10 mouse cellular contexts compared by ENCODE assay signal in the genomic region with DNA sequence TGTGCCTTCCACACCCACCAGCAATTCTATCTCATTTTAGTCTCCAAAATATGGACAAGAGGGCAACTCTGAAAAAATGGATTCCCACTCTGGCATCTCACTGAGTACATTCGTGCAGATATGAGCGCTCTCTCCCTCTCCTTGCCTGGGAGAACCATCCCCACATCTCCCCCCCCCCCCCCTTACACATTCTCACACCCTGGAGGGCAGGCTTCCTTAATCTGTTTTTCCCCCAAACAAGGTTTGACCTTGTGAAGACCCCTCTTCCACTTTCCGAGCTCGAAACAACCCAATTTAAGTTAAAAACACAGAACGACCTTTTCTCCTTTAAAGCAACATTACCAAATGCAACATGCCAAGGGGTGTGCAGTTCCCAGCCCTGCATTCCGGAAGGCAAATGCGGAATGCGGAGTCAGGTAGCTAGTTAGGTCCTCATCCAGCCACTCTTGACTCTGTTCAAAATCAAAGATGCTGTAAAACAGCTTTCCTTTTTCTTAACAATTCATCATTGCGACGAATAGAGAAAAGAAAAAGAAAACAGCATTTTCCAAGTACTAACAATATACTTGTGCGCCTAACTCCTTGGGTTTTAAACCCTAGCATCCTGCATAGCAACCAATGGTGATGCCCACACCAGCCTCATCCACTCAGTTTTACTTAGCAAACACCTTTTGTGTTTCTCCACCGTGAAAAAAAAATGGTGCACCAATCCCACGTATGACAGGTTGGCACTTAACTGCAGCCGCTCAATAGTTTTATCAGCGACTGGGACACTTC. TPM values are rescaled to one million over a fixed set of nuclear protein-coding genes. Genes with fewer than 3 reads are reported as not detected.
DNase-seq lines count a peak whose midpoint lies in the region; ATAC-seq and TF ChIP-seq lines count a peak whose summit lies in the region.
"Had no signal": no experiment of that assay in that cellular context is flagged by ENCODE, and none has a peak within 500 bp of the region (broad histone marks: within the 10 kb centered on the region; RNA-seq: fewer than 3 reads in every experiment).

No protein-coding gene starts in this region.

- no peak for TF ChIP-seq EP300 in liver, postnatal 0 days (IDR thresholded peaks at IDR 0.05; ENCODE audit: low read depth)

- no peak overlapping the region for H3K9ac ChIP-seq in liver, embryonic 11.5 days (ENCODE audit: low read depth, low read length)
- no peak overlapping the region for H3K9ac ChIP-seq in liver, postnatal 0 days (replicated peaks)
- peak overlapping the region; percentile 63 for H3K9ac ChIP-seq in hindbrain, embryonic 14.5 days
- peak overlapping the region; percentile 65 for H3K9ac ChIP-seq in neural tube, embryonic 13.5 days

- DNase-seq in liver, embryonic 11.5 days (ENCODE audit: low spot score): no peak
- no peak for DNase-seq in liver, postnatal 0 days
- DNase-seq in embryo, embryonic 11 days: peak; percentile 6
- DNase-seq in hindbrain, embryonic 14.5 days (ENCODE audit: low spot score): peak; percentile 40
- no peak for DNase-seq in urinary bladder, adult 18-20 months (ENCODE audit: low spot score in 2 of 2)
- DNase-seq in yolk sac, embryonic 10.5 days (ENCODE audit: low spot score): no peak

- H3K27ac ChIP-seq in liver, embryonic 11.5 days (ENCODE audit: low read depth, low read length): no peak overlapping the region
- no peak overlapping the region for H3K27ac ChIP-seq in liver, postnatal 0 days (ENCODE audit: low read depth)
- H3K27ac ChIP-seq in hindbrain, embryonic 14.5 days: peak overlapping the region; percentile 57; the same call in 1 of the 2 replicates
- no peak overlapping the region for H3K27ac ChIP-seq in neural tube, embryonic 13.5 days (replicated peaks)

- WGBS in liver, embryonic 11.5 days: 12% methylated on average over 15 of the region's 15 CpGs
- 9% methylated on average over 15 of the region's 15 CpGs for WGBS in liver, postnatal 0 days (ENCODE audit: insufficient replicate concordance)
- WGBS in hindbrain, embryonic 14.5 days: 8% methylated on average over 15 of the region's 15 CpGs
- 8% methylated on average over 15 of the region's 15 CpGs for WGBS in neural tube, embryonic 13.5 days

- H3K4me3 ChIP-seq in liver, embryonic 11.5 days (ENCODE audit: low read depth, low read length): peak overlapping the region; percentile 36; the same call in 1 of the 2 replicates
- H3K4me3 ChIP-seq in liver, postnatal 0 days (ENCODE audit: low read depth, low read length): no peak overlapping the region
- H3K4me3 ChIP-seq in hindbrain, embryonic 14.5 days (replicated peaks; ENCODE audit: low read length): peak overlapping the region; percentile 48
- peak overlapping the region; percentile 46 for H3K4me3 ChIP-seq in neural tube, embryonic 13.5 days
- H3K4me3 ChIP-seq: megakaryocyte, embryonic 14.5 days had no signal

- H3K36me3 ChIP-seq in liver, embryonic 11.5 days (ENCODE audit: control insufficient read depth, insufficient read depth, low read length): no peaks in the 10 kb centered on the region
- no peaks in the 10 kb centered on the region for H3K36me3 ChIP-seq in liver, postnatal 0 days (replicated peaks; ENCODE audit: insufficient read depth, low read length)
- no peaks in the 10 kb centered on the region for H3K36me3 ChIP-seq in hindbrain, embryonic 14.5 days (replicated peaks; ENCODE audit: control insufficient read depth, insufficient read depth)
- H3K36me3 ChIP-seq in neural tube, embryonic 13.5 days: no peaks in the 10 kb centered on the region

- H3K4me2 ChIP-seq in liver, embryonic 11.5 days: peak overlapping the region; percentile 65
- H3K4me2 ChIP-seq in liver, postnatal 0 days (ENCODE audit: low read depth, low read length): no peak overlapping the region
- peak overlapping the region; percentile 87 for H3K4me2 ChIP-seq in hindbrain, embryonic 14.5 days (replicated peaks)
- H3K4me2 ChIP-seq in neural tube, embryonic 13.5 days: peak overlapping the region; percentile 72

- no peaks in the 10 kb centered on the region for H3K4me1 ChIP-seq in liver, embryonic 11.5 days (replicated peaks; ENCODE audit: control insufficient read depth, insufficient read depth, low read length)
- H3K4me1 ChIP-seq in liver, postnatal 0 days (ENCODE audit: insufficient read depth): no peaks in the 10 kb centered on the region
- peaks cover 13% of the 10 kb centered on the region for H3K4me1 ChIP-seq in hindbrain, embryonic 14.5 days (replicated peaks; ENCODE audit: control insufficient read depth, insufficient read depth, low read length)
- H3K4me1 ChIP-seq in neural tube, embryonic 13.5 days (replicated peaks): peaks cover 21% of the 10 kb centered on the region
- H3K4me1 ChIP-seq: megakaryocyte, embryonic 14.5 days had no signal

- H3K9me3 ChIP-seq in liver, embryonic 11.5 days (ENCODE audit: control insufficient read depth, low read length): no peaks in the 10 kb centered on the region
- no peaks in the 10 kb centered on the region for H3K9me3 ChIP-seq in liver, postnatal 0 days (ENCODE audit: low read length)
- H3K9me3 ChIP-seq in hindbrain, embryonic 14.5 days (ENCODE audit: control insufficient read depth, low read length): no peaks in the 10 kb centered on the region
- no peaks in the 10 kb centered on the region for H3K9me3 ChIP-seq in neural tube, embryonic 13.5 days
- H3K9me3 ChIP-seq: megakaryocyte, embryonic 14.5 days had no signal

- peaks cover 38% of the 10 kb centered on the region for H3K27me3 ChIP-seq in liver, embryonic 11.5 days (replicated peaks; ENCODE audit: control insufficient read depth, insufficient read depth, low read length)
- peaks cover 39% of the 10 kb centered on the region for H3K27me3 ChIP-seq in liver, postnatal 0 days (ENCODE audit: insufficient read depth, low read length)
- H3K27me3 ChIP-seq in hindbrain, embryonic 14.5 days (ENCODE audit: control insufficient read depth, insufficient read depth, low read length): 0 out of 2 replicates have a peak, but pooled peaks cover 10% of the 10 kb centered on the region
- peaks cover 30% of the 10 kb centered on the region for H3K27me3 ChIP-seq in neural tube, embryonic 13.5 days

- no peak for ATAC-seq in liver, embryonic 11.5 days (replicated peaks; ENCODE audit: low FRiP score)
- no peak for ATAC-seq in liver, postnatal 0 days
- no peak for ATAC-seq in hindbrain, embryonic 14.5 days (ENCODE audit: low FRiP score)
- ATAC-seq in neural tube, embryonic 13.5 days (ENCODE audit: low read depth): no peak
- no peak for ATAC-seq in megakaryocyte progenitor cell, adult 5-6 weeks (replicated peaks; ENCODE audit: poor library complexity)

- TF ChIP-seq CTCF in liver, postnatal 0 days (IDR thresholded peaks at IDR 0.05; ENCODE audit: low read depth): no peak

RNA-seq across cellular contexts. Expression of a gene that starts 1.0 kb away (rescaled TPM):
- polyA plus RNA-seq in liver, embryonic 11.5 days (2014; fragmentation: Nextera tagmentation; extraction: Ambion mirVana): 4.4 and 5.9 TPM in 2 replicates
- not detected in 2 replicates for polyA plus RNA-seq in liver, postnatal 0 days (2015; fragmentation: Nextera tagmentation; extraction: Ambion mirVana)
- polyA plus RNA-seq in hindbrain, embryonic 14.5 days (2014; fragmentation: Nextera tagmentation; extraction: Ambion mirVana): 120 and 152 TPM in 2 replicates
- polyA plus RNA-seq in neural tube, embryonic 13.5 days (2015; fragmentation: Nextera tagmentation; extraction: Ambion mirVana): 30.0 and 37.0 TPM in 2 replicates
- total RNA-seq in megakaryocyte progenitor cell, adult 5-6 weeks (2015): not detected in 2 replicates
- not detected in 2 replicates for total RNA-seq in megakaryocyte progenitor cell, adult 5-6 weeks (2017)
- polyA plus RNA-seq: Patski had no signal

RNA-seq across cellular contexts. Expression of a gene that starts 20.4 kb away (rescaled TPM):
- 0.16 and 0.23 TPM in 2 replicates for polyA plus RNA-seq in liver, embryonic 11.5 days (2014; fragmentation: Nextera tagmentation; extraction: Ambion mirVana)
- polyA plus RNA-seq in liver, postnatal 0 days (2015; fragmentation: Nextera tagmentation; extraction: Ambion mirVana): not detected in 2 replicates
- polyA plus RNA-seq in hindbrain, embryonic 14.5 days (2014; fragmentation: Nextera tagmentation; extraction: Ambion mirVana): 0.50 and 0.52 TPM in 2 replicates
- polyA plus RNA-seq in neural tube, embryonic 13.5 days (2015; fragmentation: Nextera tagmentation; extraction: Ambion mirVana): 0.15 and 0.20 TPM in 2 replicates
- total RNA-seq in megakaryocyte progenitor cell, adult 5-6 weeks (2015): not detected in 2 replicates
- not detected in 2 replicates for total RNA-seq in megakaryocyte progenitor cell, adult 5-6 weeks (2017)
- polyA plus RNA-seq: Patski had no signal

Comparison
In these comparisons a context has a peak if more than half of its experiments do, and no peak if none do; other contexts are left out.
1. DNase-seq: peak in embryo, embryonic 11 days (single experiment) and hindbrain, embryonic 14.5 days (single experiment); none in liver, embryonic 11.5 days (single experiment), liver, postnatal 0 days (single experiment), urinary bladder, adult 18-20 months (0 of 2) and yolk sac, embryonic 10.5 days (single experiment).
2. H3K9ac ChIP-seq: peak in hindbrain, embryonic 14.5 days (single experiment) and neural tube, embryonic 13.5 days (single experiment); none in liver, embryonic 11.5 days (single experiment) and liver, postnatal 0 days (single experiment).